ENCODE assay signal across 19 mouse cellular contexts in genomic region chr7:99057053-99057630, GRCm38 (mm10).
A peak's percentile ranks its signal among the peaks of the same experiment; 100 is the strongest.
DNase-seq lines count a peak whose midpoint lies in the region; ATAC-seq and TF ChIP-seq lines count a peak whose summit lies in the region.
"Had no signal": no experiment of that assay in that cellular context is flagged by ENCODE, and none has a peak within 500 bp of the region (broad histone marks: within the 10 kb centered on the region; RNA-seq: fewer than 3 reads in every experiment).

No protein-coding gene starts in this region.

- H3K4me2 ChIP-seq in liver, embryonic 11.5 days: no peak overlapping the region
- H3K4me2 ChIP-seq: hindbrain, embryonic 15.5 days; limb, embryonic 12.5 days; stomach, embryonic 15.5 days had no signal

- H3K4me1 ChIP-seq in liver, embryonic 11.5 days (replicated peaks; ENCODE audit: control insufficient read depth, insufficient read depth, low read length): no peaks in the 10 kb centered on the region
- H3K4me1 ChIP-seq: hindbrain, embryonic 15.5 days had no signal

- 89% methylated on average over 17 of the region's 17 CpGs for WGBS in liver, embryonic 11.5 days

- intact Hi-C loops in gastrocnemius, adult 2 months (cut with DNase I): no loop called here

- H3K27me3 ChIP-seq in liver, embryonic 11.5 days (replicated peaks; ENCODE audit: control insufficient read depth, insufficient read depth, low read length): no peaks in the 10 kb centered on the region
- H3K27me3 ChIP-seq: hindbrain, embryonic 15.5 days; limb, embryonic 12.5 days; stomach, embryonic 15.5 days had no signal

- H3K36me3 ChIP-seq in liver, embryonic 11.5 days (ENCODE audit: control insufficient read depth, insufficient read depth, low read length): peaks cover 4% of the 10 kb centered on the region; the same call in 1 of the 2 replicates
- H3K36me3 ChIP-seq: forebrain, embryonic 10.5 days; stomach, embryonic 15.5 days had no signal

- H3K9me3 ChIP-seq in liver, embryonic 11.5 days (ENCODE audit: control insufficient read depth, low read length): no peaks in the 10 kb centered on the region
- H3K9me3 ChIP-seq: forebrain, embryonic 10.5 days; hindbrain, embryonic 15.5 days; limb, embryonic 12.5 days; stomach, embryonic 15.5 days had no signal

- H3K27ac ChIP-seq in gastrocnemius, adult 2 months: no peak overlapping the region
- H3K27ac ChIP-seq in liver, embryonic 11.5 days (ENCODE audit: low read depth, low read length): no peak overlapping the region
- H3K27ac ChIP-seq: forebrain, embryonic 10.5 days; hindbrain, embryonic 15.5 days; layer of hippocampus, adult 2 months; limb, embryonic 12.5 days; stomach, embryonic 15.5 days had no signal

- ATAC-seq in erythroid progenitor cell, adult 5-6 weeks (replicated peaks; ENCODE audit: low FRiP score, poor library complexity, severe bottlenecking): no peak
- ATAC-seq in liver, embryonic 11.5 days (replicated peaks; ENCODE audit: low FRiP score): no peak
- ATAC-seq: intestine, postnatal 0 days; liver, postnatal 0 days had no signal

- TF ChIP-seq CTCF in gastrocnemius, adult 2 months (IDR thresholded peaks at IDR 0.05): no peak

- DNase-seq in gastrocnemius, adult 18-20 months (ENCODE audit: low spot score): peak; percentile 28
- DNase-seq in gastrocnemius, adult 2 months: no peak
- peak; percentile 54 to 64 for DNase-seq in lung, adult 18-20 months
- DNase-seq in lung, postnatal 10 days: no peak
- DNase-seq in Muller cell, postnatal 12 days (ENCODE audit: inconsistent ontology term): peak; percentile 32
- DNase-seq in lung, postnatal 36 days: peak; percentile 74
- no peak for DNase-seq in liver, embryonic 11.5 days (ENCODE audit: low spot score)
- DNase-seq: B cell, adult 2 months; cerebellum, adult 11 months; liver, postnatal 0 days; right cerebral cortex, adult 18-20 months; spleen, adult 18-20 months had no signal

- no peak overlapping the region for H3K9ac ChIP-seq in liver, embryonic 11.5 days (ENCODE audit: low read depth, low read length)
- H3K9ac ChIP-seq: hindbrain, embryonic 15.5 days; limb, embryonic 12.5 days; liver, postnatal 0 days; stomach, embryonic 15.5 days had no signal

- no peak overlapping the region for H3K4me3 ChIP-seq in gastrocnemius, adult 2 months
- H3K4me3 ChIP-seq in liver, embryonic 11.5 days (ENCODE audit: low read depth, low read length): no peak overlapping the region
- H3K4me3 ChIP-seq: forebrain, embryonic 10.5 days; hindbrain, embryonic 15.5 days; layer of hippocampus, adult 2 months; limb, embryonic 12.5 days; stomach, embryonic 15.5 days had no signal

Comparison
In these comparisons a context has a peak if more than half of its experiments do, and no peak if none do; other contexts are left out.
1. DNase-seq: peak in gastrocnemius, adult 18-20 months (single experiment), lung, adult 18-20 months (2 of 2), Muller cell, postnatal 12 days (single experiment) and lung, postnatal 36 days (single experiment); none in gastrocnemius, adult 2 months (single experiment), lung, postnatal 10 days (single experiment) and liver, embryonic 11.5 days (single experiment).